25 mouse cellular contexts compared by ENCODE assay signal in genomic region chr17:78376587-78376986, GRCm38 (mm10). TPM values are rescaled to one million over a fixed set of nuclear protein-coding genes. Genes with fewer than 3 reads are reported as not detected.
DNase-seq lines count a peak whose midpoint lies in the region; ATAC-seq and TF ChIP-seq lines count a peak whose summit lies in the region.
"Had no signal": no experiment of that assay in that cellular context is flagged by ENCODE, and none has a peak within 500 bp of the region (broad histone marks: within the 10 kb centered on the region; RNA-seq: fewer than 3 reads in every experiment).

No protein-coding gene starts in this region.

- DNase-seq in frontal cortex, postnatal 14 days (ENCODE audit: low spot score in 2 of 2) = no peak
- peak; percentile 47 for DNase-seq in intestine, embryonic 14.5 days (ENCODE audit: low spot score)
- DNase-seq in lung, postnatal 36 days = peak; percentile 53
- no peak for DNase-seq in lung, postnatal 0 days (ENCODE audit: low spot score)
- DNase-seq in cerebellum, adult 9-10 months = no peak
- DNase-seq: adrenal gland, postnatal 36 days; cerebellum, adult 9-11 months; gastrocnemius, postnatal 25 days; kidney, adult 8-10 months; kidney, postnatal 10 days; retina, postnatal 1 day; right cerebral cortex, postnatal 25 days; spleen, adult 18-20 months had no signal

- H3K27ac ChIP-seq in intestine, embryonic 14.5 days (ENCODE audit: low read depth) = no peak overlapping the region
- no peak overlapping the region for H3K27ac ChIP-seq in intestine, postnatal 0 days (ENCODE audit: low read depth, low read length)
- no peak overlapping the region for H3K27ac ChIP-seq in lung, postnatal 0 days (ENCODE audit: low read length)
- H3K27ac ChIP-seq: embryonic facial prominence, embryonic 15.5 days; heart, embryonic 15.5 days; hindbrain, embryonic 10.5 days; left cerebral cortex, adult 2 months; limb, embryonic 15.5 days; liver, embryonic 14.5 days; midbrain, embryonic 12.5 days; neural tube, embryonic 13.5 days had no signal

- H3K4me3 ChIP-seq in intestine, embryonic 14.5 days (ENCODE audit: low read depth, low read length) = no peak overlapping the region
- no peak overlapping the region for H3K4me3 ChIP-seq in intestine, postnatal 0 days (ENCODE audit: low read depth, low read length)
- H3K4me3 ChIP-seq in lung, postnatal 0 days (ENCODE audit: low read depth, low read length) = no peak overlapping the region
- H3K4me3 ChIP-seq: embryonic facial prominence, embryonic 15.5 days; heart, embryonic 15.5 days; hindbrain, embryonic 10.5 days; left cerebral cortex, adult 2 months; limb, embryonic 15.5 days; midbrain, embryonic 12.5 days; myocyte; neural tube, embryonic 13.5 days had no signal

- TF ChIP-seq EP300 in lung, postnatal 0 days (IDR thresholded peaks at IDR 0.05) = no peak

- WGBS in intestine, embryonic 14.5 days = 50% methylated on average over 8 of the region's 8 CpGs
- 61% methylated on average over 8 of the region's 8 CpGs for WGBS in intestine, postnatal 0 days
- WGBS in lung, postnatal 0 days = 34% methylated on average over 8 of the region's 8 CpGs

- 0 out of 2 replicates have a peak, but pooled peaks have one; percentile 34 for ATAC-seq in frontal cortex, adult (ENCODE audit: low TSS enrichment)
- ATAC-seq in intestine, embryonic 14.5 days (replicated peaks; ENCODE audit: low FRiP score, low TSS enrichment, low read depth) = no peak
- no peak for ATAC-seq in intestine, postnatal 0 days
- no peak for ATAC-seq in lung, postnatal 0 days
- ATAC-seq: Patski had no signal

- H3K27me3 ChIP-seq in intestine, embryonic 14.5 days (replicated peaks; ENCODE audit: control insufficient read depth, insufficient read depth, low read length) = no peaks in the 10 kb centered on the region
- H3K27me3 ChIP-seq in intestine, postnatal 0 days (replicated peaks; ENCODE audit: control insufficient read depth, insufficient read depth, low read length) = no peaks in the 10 kb centered on the region
- H3K27me3 ChIP-seq in lung, postnatal 0 days (replicated peaks; ENCODE audit: insufficient read depth, low read length) = no peaks in the 10 kb centered on the region
- H3K27me3 ChIP-seq: embryonic facial prominence, embryonic 15.5 days; heart, embryonic 15.5 days; limb, embryonic 15.5 days; midbrain, embryonic 12.5 days; neural tube, embryonic 13.5 days; Patski had no signal

- TF ChIP-seq CTCF in intestine, postnatal 0 days (IDR thresholded peaks at IDR 0.05; ENCODE audit: low read depth) = no peak
- no peak for TF ChIP-seq CTCF in lung, postnatal 0 days (IDR thresholded peaks at IDR 0.05)

- H3K4me2 ChIP-seq in intestine, embryonic 14.5 days (ENCODE audit: low read length) = no peak overlapping the region
- H3K4me2 ChIP-seq in intestine, postnatal 0 days (replicated peaks; ENCODE audit: low read depth) = no peak overlapping the region
- no peak overlapping the region for H3K4me2 ChIP-seq in lung, postnatal 0 days (replicated peaks; ENCODE audit: low read depth, low read length)
- H3K4me2 ChIP-seq: embryonic facial prominence, embryonic 15.5 days; heart, embryonic 15.5 days; limb, embryonic 15.5 days; midbrain, embryonic 12.5 days; neural tube, embryonic 13.5 days had no signal

- H3K9me3 ChIP-seq in intestine, embryonic 14.5 days (ENCODE audit: control insufficient read depth, low read length) = no peaks in the 10 kb centered on the region
- no peaks in the 10 kb centered on the region for H3K9me3 ChIP-seq in intestine, postnatal 0 days (ENCODE audit: control insufficient read depth)
- H3K9me3 ChIP-seq in lung, postnatal 0 days (ENCODE audit: low read length) = no peaks in the 10 kb centered on the region
- H3K9me3 ChIP-seq: embryonic facial prominence, embryonic 15.5 days; heart, embryonic 15.5 days; hindbrain, embryonic 10.5 days; limb, embryonic 15.5 days; midbrain, embryonic 12.5 days; neural tube, embryonic 13.5 days had no signal

- H3K4me1 ChIP-seq in intestine, embryonic 14.5 days (replicated peaks; ENCODE audit: control insufficient read depth, insufficient read depth, low read length) = no peaks in the 10 kb centered on the region
- no peaks in the 10 kb centered on the region for H3K4me1 ChIP-seq in intestine, postnatal 0 days (replicated peaks; ENCODE audit: control insufficient read depth, insufficient read depth, low read length)
- no peaks in the 10 kb centered on the region for H3K4me1 ChIP-seq in lung, postnatal 0 days (ENCODE audit: insufficient read depth, low read depth, low read length)
- H3K4me1 ChIP-seq: embryonic facial prominence, embryonic 15.5 days; limb, embryonic 15.5 days; midbrain, embryonic 12.5 days; neural tube, embryonic 13.5 days had no signal

- no peak overlapping the region for H3K9ac ChIP-seq in intestine, embryonic 14.5 days (ENCODE audit: low read length)
- H3K9ac ChIP-seq in intestine, postnatal 0 days (ENCODE audit: low read depth, low read length) = no peak overlapping the region
- H3K9ac ChIP-seq in lung, postnatal 0 days (replicated peaks; ENCODE audit: low read depth) = no peak overlapping the region
- H3K9ac ChIP-seq: embryonic facial prominence, embryonic 15.5 days; heart, embryonic 15.5 days; limb, embryonic 15.5 days; liver, embryonic 14.5 days; midbrain, embryonic 12.5 days; neural tube, embryonic 13.5 days had no signal

- peaks cover 42% of the 10 kb centered on the region for H3K36me3 ChIP-seq in intestine, embryonic 14.5 days (ENCODE audit: control insufficient read depth, insufficient read depth, low read length)
- H3K36me3 ChIP-seq in intestine, postnatal 0 days (ENCODE audit: control insufficient read depth, insufficient read depth) = peaks cover 49% of the 10 kb centered on the region
- H3K36me3 ChIP-seq in lung, postnatal 0 days (ENCODE audit: insufficient read depth, low read length) = peaks cover 12% of the 10 kb centered on the region; the same call in 1 of the 2 replicates

RNA-seq across cellular contexts. Expression of gene Fez2, which starts 41.4 kb away (rescaled TPM):
- 43.7 and 49.6 TPM in 2 replicates for polyA plus RNA-seq in intestine, embryonic 14.5 days (2014; fragmentation: Nextera tagmentation; extraction: Ambion mirVana)
- 59.4 and 62.3 TPM in 2 replicates for polyA plus RNA-seq in intestine, postnatal 0 days (2015; fragmentation: Nextera tagmentation; extraction: Ambion mirVana)
- polyA plus RNA-seq in lung, postnatal 0 days (2015; fragmentation: Nextera tagmentation; extraction: Ambion mirVana) = 39.2 and 39.6 TPM in 2 replicates

Comparison
In these comparisons a context has a peak if more than half of its experiments do, and no peak if none do; other contexts are left out.
1. DNase-seq: peak in intestine, embryonic 14.5 days (single experiment) and lung, postnatal 36 days (single experiment); none in frontal cortex, postnatal 14 days (0 of 2), lung, postnatal 0 days (single experiment) and cerebellum, adult 9-10 months (single experiment).